Mouse (Mus musculus) spleen, adult 2 months (tissue): ENCODE results near the gene Fgd4. TPM values are rescaled to one million over a fixed set of nuclear protein-coding genes. Genes with fewer than 3 reads are reported as not detected.
"Not testable (repeated sequence)": the region's sequence is repeated elsewhere in the genome, so short reads cannot be mapped to it uniquely, and the experiment has no call there.

Experiments used
- DNase-seq, 2 experiments: peaks; one replicate each; pipeline versions ENCODE4 v3.0.0 to v3.0.0-alpha.2; 2012 to 2021; ENCODE audit warnings: low spot score in 2 of 2, low read depth in 1 of 2
- H3K27ac ChIP-seq: fragments of 200-500 bp; 2 replicates; pipeline ENCODE4 v1.5.1; 2012; ENCODE audit warnings: low read length, inconsistent platforms; ENCODE audit not compliant: insufficient read depth
- H3K27me3 ChIP-seq: fragments of 200-500 bp; 2 replicates; pipeline ENCODE4 v1.6.1; 2012; ENCODE audit warnings: mild to moderate bottlenecking, moderate library complexity, low read length, inconsistent platforms; ENCODE audit not compliant: control insufficient read depth, insufficient read depth
- H3K36me3 ChIP-seq: fragments of 200-500 bp; 2 replicates; pipeline ENCODE4 v1.6.1; 2012; ENCODE audit warnings: mild to moderate bottlenecking, low read length, inconsistent platforms; ENCODE audit not compliant: control insufficient read depth, insufficient read depth
- H3K4me1 ChIP-seq: fragments of 200-500 bp; 2 replicates; pipeline ENCODE4 v1.6.1; 2011; ENCODE audit warnings: inconsistent platforms; ENCODE audit not compliant: control insufficient read depth, insufficient read depth, insufficient read length
- H3K4me3 ChIP-seq: fragments of 200-500 bp; 2 replicates; pipeline ENCODE4 v1.5.1; 2011; ENCODE audit warnings: mild to moderate bottlenecking, inconsistent platforms; ENCODE audit not compliant: insufficient read depth, insufficient read length; ENCODE audit errors: extremely low read depth
- CTCF ChIP-seq: fragments of 200-500 bp; IDR thresholded peaks from 2 replicates; pipeline ENCODE4 v1.5.1; 2011; ENCODE audit warnings: mild to moderate bottlenecking, inconsistent platforms; ENCODE audit not compliant: insufficient read depth, insufficient read length, insufficient replicate concordance; ENCODE audit errors: extremely low read depth
- POLR2A ChIP-seq: fragments of 200-500 bp; IDR thresholded peaks from 2 replicates; pipeline ENCODE4 v1.6.1; 2011; ENCODE audit warnings: low read depth, low read length, inconsistent platforms
- WGBS: fragments of 180-500 bp; shearing (Covaris S2); methylation state at CpG from one replicate; pipeline ENCODE4 v1.1.7; 2018; 5-methylcytosine and 5-hydroxymethylcytosine counted together
- polyA plus RNA-seq: library from polyadenylated mRNA; depleted of rRNA; stranded (reverse); fragments of >200 nt; gene quantifications from 2 replicates; pipeline ENCODE4 v1.2.3, GENCODE M21; 2012; rRNA removed

Fgd4 gene
- polyA plus RNA-seq, 1 experiment, result 0.43 TPM

GRCm38 (mm10) chr16:16485523-16486043, 114.8 kb downstream of the Fgd4 start:
- no peaks in the 10 kb centered on the region for H3K36me3 ChIP-seq
- H3K27ac ChIP-seq, result no peak overlapping the region
- TF ChIP-seq CTCF (no peak), POLR2A (no peak)
- no peaks in the 10 kb centered on the region for H3K4me1 ChIP-seq
- no peaks in the 10 kb centered on the region for H3K27me3 ChIP-seq
- no peak for DNase-seq
- no peak overlapping the region for H3K4me3 ChIP-seq
- WGBS, result 86% methylated on average over 1 of the region's 1 CpGs

- 88% methylated on average over 4 of the region's 4 CpGs for WGBS
- DNase-seq, result no peak
- Histone ChIP-seq H3K27ac (no peak overlapping the region), H3K27me3 (no peaks in the 10 kb centered on the region), H3K4me3 (no peak overlapping the region), H3K36me3 (no peaks in the 10 kb centered on the region), H3K4me1 (no peaks in the 10 kb centered on the region)
- TF ChIP-seq POLR2A (no peak), CTCF (no peak)
Observed at GRCm38 (mm10) chr16:16484601-16485000, 115.7 kb downstream of the Fgd4 start.

- not testable (repeated sequence) for H3K4me3 ChIP-seq, H3K36me3 ChIP-seq, H3K27ac ChIP-seq, H3K4me1 ChIP-seq, DNase-seq, H3K27me3 ChIP-seq
- WGBS, result 88% methylated on average over 10 of the region's 10 CpGs
Observed at GRCm38 (mm10) chr16:16473451-16473850, 126.9 kb downstream of the Fgd4 start.

- 87% methylated on average over 1 of the region's 1 CpGs for WGBS
- Histone ChIP-seq H3K36me3 (no peaks in the 10 kb centered on the region), H3K4me1 (no peaks in the 10 kb centered on the region), H3K27ac (no peak overlapping the region), H3K4me3 (no peak overlapping the region), H3K27me3 (no peaks in the 10 kb centered on the region)
- DNase-seq, result no peak
- TF ChIP-seq CTCF (no peak), POLR2A (no peak)
Observed at GRCm38 (mm10) chr16:16450021-16450420, 150.3 kb downstream of the Fgd4 start.

GRCm38 (mm10) chr16:16438436-16438835, 161.9 kb downstream of the Fgd4 start:
- Histone ChIP-seq H3K36me3 (no peaks in the 10 kb centered on the region), H3K27me3 (no peaks in the 10 kb centered on the region), H3K4me3 (no peak overlapping the region), H3K27ac (no peak overlapping the region), H3K4me1 (no peaks in the 10 kb centered on the region)
- no peak for DNase-seq
- TF ChIP-seq POLR2A (no peak), CTCF (no peak)
- WGBS, result 16% methylated on average over 1 of the region's 1 CpGs

GRCm38 (mm10) chr16:16422456-16422855, 177.9 kb downstream of the Fgd4 start:
- Histone ChIP-seq H3K4me1 (no peaks in the 10 kb centered on the region), H3K36me3 (no peaks in the 10 kb centered on the region), H3K4me3 (no peak overlapping the region), H3K27ac (no peak overlapping the region), H3K27me3 (no peaks in the 10 kb centered on the region)
- TF ChIP-seq POLR2A (no peak), CTCF (no peak)
- WGBS, result 84% methylated on average over 2 of the region's 2 CpGs
- no peak for DNase-seq

GRCm38 (mm10) chr16:16367217-16367616, 233.1 kb downstream of the Fgd4 start:
- not testable (repeated sequence) for H3K4me3 ChIP-seq, H3K36me3 ChIP-seq, H3K27me3 ChIP-seq, H3K4me1 ChIP-seq, DNase-seq, H3K27ac ChIP-seq
- WGBS, result 87% methylated on average over 9 of the region's 9 CpGs

Other genes starting within 250 kb of the Fgd4 start
- 4.9 and 5.2 TPM in 2 replicates for gene Dnm1l, start 241.6 kb downstream of the Fgd4 start, polyA plus RNA-seq
- not detected in 2 replicates for gene Olfr19, start 75.9 kb upstream of the Fgd4 start, polyA plus RNA-seq
- gene Spag6l, start 228.9 kb upstream of the Fgd4 start, polyA plus RNA-seq, result not detected in 2 replicates